Mouse (Mus musculus) embryonic facial prominence, embryonic 10.5 days (tissue): ENCODE measurements around the gene Atp5d. TPM values are rescaled to one million over a fixed set of nuclear protein-coding genes. Genes with fewer than 3 reads are reported as not detected.
A peak's percentile ranks its signal among the peaks of the same experiment; 100 is the strongest.

Source experiments
- DNase-seq: peaks from one replicate; pipeline ENCODE4 v3.0.0-alpha.2; 2017; ENCODE audit warnings: low spot score
- H3K27ac ChIP-seq: fragments of 300-500 bp; sonication (generic); replicated peaks from 2 replicates; pipeline ENCODE4 v1.5.1; 2016; ENCODE audit warnings: mild to moderate bottlenecking
- H3K27me3 ChIP-seq: fragments of 300-500 bp; sonication (generic); replicated peaks from 2 replicates; pipeline ENCODE4 v1.6.1; 2016; ENCODE audit warnings: low read depth, mild to moderate bottlenecking; ENCODE audit not compliant: poor library complexity, severe bottlenecking
- H3K36me3 ChIP-seq: fragments of 300-500 bp; sonication (generic); replicated peaks from 2 replicates; pipeline ENCODE4 v1.6.1; 2016; ENCODE audit warnings: mild to moderate bottlenecking, moderate library complexity
- H3K4me1 ChIP-seq: fragments of 300-500 bp; sonication (generic); 2 replicates; pipeline ENCODE4 v1.6.1; 2016
- H3K4me3 ChIP-seq: fragments of 300-500 bp; sonication (generic); 2 replicates; pipeline ENCODE4 v1.5.1; 2016; ENCODE audit warnings: mild to moderate bottlenecking, moderate library complexity
- H3K9me3 ChIP-seq: fragments of 300-500 bp; sonication (generic); 2 replicates; pipeline ENCODE4 v1.6.1; 2016; ENCODE audit warnings: mild to moderate bottlenecking
- WGBS: fragments of 180-500 bp; shearing (Covaris S2); methylation state at CpG from one replicate; pipeline ENCODE4 v1.1.7; 2016; 5-methylcytosine and 5-hydroxymethylcytosine counted together
- polyA plus RNA-seq: library from polyadenylated mRNA; unstranded; fragments of >200 nt; fragmentation: Nextera tagmentation; extraction: Ambion mirVana; gene quantifications from 2 replicates; pipeline ENCODE4 v1.2.1, GENCODE M21; 2016

Gene Atp5d
- polyA plus RNA-seq, 1 experiment from 2014 or later, result 493 TPM

DNA sequence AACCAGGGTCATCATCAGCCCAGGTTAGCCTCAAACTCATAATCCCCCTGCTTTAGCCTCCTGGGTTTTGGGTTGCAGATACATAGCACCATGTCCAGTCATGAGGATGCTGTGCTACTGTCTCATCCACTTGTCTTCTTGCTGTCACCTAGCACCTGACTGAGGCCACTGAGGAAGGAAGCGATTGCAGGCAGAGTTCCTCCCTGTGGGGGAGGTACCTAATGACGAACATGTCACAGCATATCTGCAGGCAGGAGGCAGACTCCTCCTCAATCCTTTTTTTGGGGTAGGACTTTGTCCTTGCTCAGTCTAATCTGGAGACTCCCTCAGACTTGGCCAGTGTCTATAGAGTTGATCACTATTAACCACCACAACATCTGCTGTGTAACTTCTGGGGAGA is 16.8 kb upstream of the Atp5d start:
- DNase-seq, result no peak
- 92% methylated on average over 2 of the region's 2 CpGs for WGBS
- peaks cover 97% of the 10 kb centered on the region for H3K36me3 ChIP-seq
- H3K4me1 ChIP-seq, result peaks cover 32% of the 10 kb centered on the region
- H3K4me3 ChIP-seq, result no peak overlapping the region
- H3K9me3 ChIP-seq, result no peaks in the 10 kb centered on the region
- no peak overlapping the region for H3K27ac ChIP-seq
- no peaks in the 10 kb centered on the region for H3K27me3 ChIP-seq

DNA sequence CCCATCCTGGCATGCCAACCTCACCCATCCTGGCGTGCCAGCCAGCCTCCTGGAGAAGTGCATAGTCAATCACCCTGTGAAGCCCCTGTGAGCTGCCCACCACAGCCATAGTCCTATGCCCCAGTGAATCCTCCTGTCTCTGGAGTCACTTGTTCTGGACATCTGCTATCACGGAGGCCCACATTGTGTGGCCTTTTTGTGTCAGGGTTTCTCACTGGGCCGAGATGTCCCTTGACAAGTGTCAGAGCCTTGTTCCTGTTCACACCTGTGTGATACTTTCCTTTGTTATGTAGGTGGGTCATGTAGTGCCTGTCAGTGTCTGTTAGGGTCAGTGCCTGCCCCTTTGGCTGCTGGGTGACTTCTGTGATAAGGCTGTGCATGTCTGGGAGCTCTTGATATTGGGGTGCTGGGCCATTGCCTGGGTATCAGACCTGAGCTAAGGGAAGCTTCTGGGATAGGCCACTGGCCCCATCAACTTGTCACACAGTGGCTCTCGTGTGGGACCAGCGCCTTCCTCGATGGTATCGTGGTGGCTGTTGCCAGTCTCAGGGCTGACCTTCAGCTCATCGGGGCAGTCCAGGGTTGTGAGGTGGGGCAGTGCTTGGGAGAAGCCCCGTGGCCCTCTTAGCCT is 14.4 kb upstream of the Atp5d start:
- Histone ChIP-seq H3K27ac (no peak overlapping the region), H3K4me1 (peaks cover 7% of the 10 kb centered on the region), H3K4me3 (no peak overlapping the region), H3K9me3 (no peaks in the 10 kb centered on the region), H3K27me3 (no peaks in the 10 kb centered on the region), H3K36me3 (peaks cover 100% of the 10 kb centered on the region)
- WGBS, result 94% methylated on average over 9 of the region's 9 CpGs
- no peak for DNase-seq

DNA sequence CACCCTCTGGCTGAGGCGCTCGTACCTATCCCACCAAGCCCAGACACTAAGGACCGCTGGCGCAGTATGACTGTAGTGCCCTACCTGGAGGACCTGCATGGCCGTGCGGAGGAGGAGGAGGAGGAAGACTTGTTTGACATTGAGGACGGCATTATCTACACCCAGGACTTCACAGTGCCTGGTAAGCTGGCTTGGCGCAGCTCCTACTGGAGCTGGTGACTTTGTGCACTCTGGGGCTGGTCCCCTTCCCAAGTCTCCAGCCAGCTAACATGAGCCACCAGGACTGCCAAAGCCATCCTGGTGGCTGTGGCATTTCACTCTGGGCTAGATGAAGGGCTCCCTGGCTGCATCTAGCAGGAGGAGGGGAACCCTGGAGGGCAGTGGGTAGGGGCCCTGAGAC is 10.5 kb upstream of the Atp5d start:
- Histone ChIP-seq H3K4me1 (peaks cover 29% of the 10 kb centered on the region), H3K4me3 (peak overlapping the region; percentile 15; the same call in 1 of the 2 replicates), H3K27me3 (peaks cover 23% of the 10 kb centered on the region; the same call in 1 of the 2 replicates), H3K9me3 (no peaks in the 10 kb centered on the region), H3K36me3 (peaks cover 100% of the 10 kb centered on the region), H3K27ac (no peak overlapping the region)
- 97% methylated on average over 8 of the region's 8 CpGs for WGBS
- no peak for DNase-seq

DNA sequence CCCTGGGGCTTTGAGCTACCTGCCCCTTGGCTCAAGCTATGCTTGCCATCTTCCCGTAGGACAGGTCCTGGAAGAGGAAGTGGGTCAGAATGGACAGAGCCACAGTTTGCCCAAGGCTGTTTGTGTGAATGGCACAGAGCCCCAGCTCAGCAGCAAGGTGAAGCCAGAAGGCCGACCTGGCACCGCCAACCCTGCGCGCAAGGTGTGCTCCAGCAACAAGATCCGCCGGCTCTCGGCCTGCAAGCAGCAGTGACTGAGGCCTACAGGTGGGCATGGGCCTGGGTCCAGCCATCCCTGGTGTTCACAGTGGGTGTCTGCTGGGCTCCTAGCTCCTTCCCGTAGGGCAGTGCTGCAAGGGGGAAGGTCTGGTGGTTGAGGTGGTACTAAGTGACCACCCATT is 8.6 kb upstream of the Atp5d start:
- peaks cover 32% of the 10 kb centered on the region for H3K4me1 ChIP-seq
- no peak for DNase-seq
- WGBS, result 94% methylated on average over 9 of the region's 9 CpGs
- peaks cover 100% of the 10 kb centered on the region for H3K36me3 ChIP-seq
- peaks cover 41% of the 10 kb centered on the region for H3K27me3 ChIP-seq
- H3K27ac ChIP-seq, result no peak overlapping the region
- H3K9me3 ChIP-seq, result no peaks in the 10 kb centered on the region
- H3K4me3 ChIP-seq, result peak overlapping the region; percentile 1; the same call in 1 of the 2 replicates

DNA sequence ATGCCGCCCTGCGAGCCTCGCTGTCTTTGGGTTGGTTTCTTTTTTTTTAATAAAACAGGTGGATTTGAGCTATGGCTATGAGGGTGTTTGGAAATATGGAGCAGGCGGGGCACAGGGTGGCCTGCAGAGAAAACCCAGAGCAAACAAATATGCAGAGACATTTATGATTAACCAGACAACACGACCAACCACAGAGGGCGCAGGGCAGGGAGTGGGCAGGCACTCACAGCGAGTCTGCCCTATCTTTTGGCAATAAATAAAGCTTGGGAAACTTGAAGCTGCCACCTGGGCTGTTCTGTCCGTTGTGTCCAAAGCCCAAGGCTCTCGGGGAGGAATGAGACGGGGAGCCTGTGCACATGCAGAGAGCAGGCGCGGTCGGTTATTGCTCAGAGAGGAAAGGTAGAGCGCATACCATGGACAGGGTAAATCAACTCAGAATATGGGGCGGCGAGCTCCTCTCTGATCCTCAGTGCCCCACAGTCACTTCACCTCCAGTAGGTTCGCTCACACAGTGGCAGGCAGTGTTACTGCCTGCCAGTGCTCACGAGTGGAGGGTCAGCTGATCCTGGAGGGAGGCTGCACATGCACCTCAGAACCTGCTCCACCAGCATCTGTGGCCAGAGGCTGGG is 7.9 kb upstream of the Atp5d start:
- WGBS, result 87% methylated on average over 18 of the region's 18 CpGs
- H3K9me3 ChIP-seq, result no peaks in the 10 kb centered on the region
- no peak for DNase-seq
- peaks cover 48% of the 10 kb centered on the region for H3K27me3 ChIP-seq
- 0 out of 2 replicates have a peak overlapping the region, but pooled peaks have one; percentile 48 for H3K27ac ChIP-seq
- peaks cover 100% of the 10 kb centered on the region for H3K36me3 ChIP-seq
- H3K4me1 ChIP-seq, result peaks cover 32% of the 10 kb centered on the region
- peak overlapping the region; percentile 47 for H3K4me3 ChIP-seq

DNA sequence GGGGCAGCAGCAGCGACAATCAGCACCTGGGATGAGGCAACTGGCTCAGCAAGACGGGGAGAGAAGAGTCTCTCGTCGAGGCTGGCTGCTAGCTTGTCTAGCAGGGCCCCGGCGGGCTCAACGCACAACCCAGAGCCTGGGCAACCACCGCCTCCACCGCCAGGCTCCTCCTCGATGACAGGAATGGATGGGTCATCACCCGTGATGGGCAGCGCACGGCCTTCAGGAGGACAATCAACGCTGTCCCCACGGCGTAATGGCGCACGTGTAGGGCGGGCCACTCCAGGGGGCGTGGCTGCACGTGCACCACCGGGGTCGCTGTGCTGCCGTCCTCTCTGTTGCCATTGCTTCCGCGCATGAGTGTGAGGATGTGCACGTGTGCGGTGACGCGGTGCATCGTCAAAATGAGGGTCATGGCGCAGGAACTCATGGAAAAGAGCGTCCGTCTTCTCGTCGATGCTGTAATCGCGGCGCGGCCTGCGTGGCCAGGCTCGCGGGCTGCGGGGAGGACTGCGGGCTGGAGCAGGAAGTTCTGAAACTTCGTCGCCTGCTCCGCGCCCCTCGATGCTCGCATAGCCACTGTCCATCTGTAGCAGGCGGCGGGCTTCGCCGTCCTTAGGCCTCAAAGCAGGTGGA is 7.0 kb upstream of the Atp5d start:
- H3K27ac ChIP-seq, result peak overlapping the region; percentile 48; the same call in 1 of the 2 replicates

DNA sequence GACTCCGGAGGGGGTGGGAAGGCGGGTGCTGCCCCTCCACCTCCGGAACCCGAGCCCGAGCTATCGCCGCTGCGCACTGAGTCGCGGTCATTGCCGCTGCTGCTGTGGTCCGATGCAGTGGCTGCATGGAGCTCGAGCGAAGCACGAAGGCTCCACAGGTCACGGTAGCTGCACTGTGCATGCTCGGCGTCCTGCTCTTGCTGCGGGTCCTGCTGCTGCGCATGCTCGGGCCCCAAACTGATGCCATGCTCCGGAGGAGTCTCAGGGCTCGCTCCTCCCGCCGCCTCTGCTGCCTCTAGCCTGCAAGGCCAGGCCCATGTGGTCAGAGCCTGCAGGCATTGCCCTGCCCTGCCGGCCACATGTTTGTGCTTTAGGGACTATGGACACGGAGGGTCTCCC is 6.5 kb upstream of the Atp5d start:
- DNase-seq, result peak; percentile 56
- H3K27ac ChIP-seq, result peak overlapping the region; percentile 48; the same call in 1 of the 2 replicates
- peak overlapping the region; percentile 47 for H3K4me3 ChIP-seq
- WGBS, result 28% methylated on average over 27 of the region's 27 CpGs
- no peaks in the 10 kb centered on the region for H3K9me3 ChIP-seq
- H3K4me1 ChIP-seq, result peaks cover 41% of the 10 kb centered on the region
- H3K36me3 ChIP-seq, result peaks cover 96% of the 10 kb centered on the region
- H3K27me3 ChIP-seq, result peaks cover 62% of the 10 kb centered on the region

More for the DNA sequence above, 7.0 kb upstream of the Atp5d start:
- Histone ChIP-seq H3K27me3 (peaks cover 57% of the 10 kb centered on the region), H3K9me3 (no peaks in the 10 kb centered on the region), H3K36me3 (peaks cover 100% of the 10 kb centered on the region), H3K4me1 (peaks cover 36% of the 10 kb centered on the region), H3K4me3 (peak overlapping the region; percentile 47)
- DNase-seq, result peak; percentile 80
- WGBS, result 12% methylated on average over 55 of the region's 55 CpGs

DNA sequence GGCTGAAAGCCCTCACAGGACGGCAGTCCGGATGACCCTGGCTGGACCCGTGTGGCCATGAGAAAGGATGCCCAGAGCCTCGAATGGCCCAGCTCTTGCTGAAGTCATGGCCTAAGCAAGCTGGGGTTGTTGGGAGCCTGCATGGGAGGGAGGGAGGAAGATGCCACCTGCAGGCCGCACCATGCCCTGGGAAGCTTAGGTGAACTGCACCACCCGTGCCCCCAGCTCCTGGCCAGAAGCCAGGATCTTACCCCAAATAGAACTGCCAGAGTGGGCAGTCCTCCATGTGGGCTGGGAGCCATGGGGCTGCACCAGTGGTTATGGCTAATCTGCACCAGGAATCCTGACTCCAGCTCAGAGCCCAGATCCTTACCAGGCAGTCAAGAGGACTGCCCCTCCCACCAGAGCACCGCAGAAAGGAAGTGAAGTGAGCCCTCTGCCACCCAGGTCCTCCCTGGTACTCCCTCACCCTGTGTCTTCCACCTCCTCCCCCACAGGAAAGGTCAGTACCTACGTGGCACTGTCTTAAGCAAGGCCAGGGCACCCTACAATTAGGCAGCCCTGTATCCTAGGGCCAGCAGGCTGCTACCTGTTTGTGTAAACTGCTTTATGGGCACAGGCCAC is 5.1 kb upstream of the Atp5d start:
- Histone ChIP-seq H3K27ac (no peak overlapping the region; the same call in 1 of the 2 replicates), H3K4me3 (peak overlapping the region; percentile 47; the same call in 1 of the 2 replicates), H3K36me3 (peaks cover 82% of the 10 kb centered on the region), H3K9me3 (no peaks in the 10 kb centered on the region), H3K27me3 (peaks cover 76% of the 10 kb centered on the region), H3K4me1 (peaks cover 55% of the 10 kb centered on the region)
- 82% methylated on average over 8 of the region's 8 CpGs for WGBS
- no peak for DNase-seq

DNA sequence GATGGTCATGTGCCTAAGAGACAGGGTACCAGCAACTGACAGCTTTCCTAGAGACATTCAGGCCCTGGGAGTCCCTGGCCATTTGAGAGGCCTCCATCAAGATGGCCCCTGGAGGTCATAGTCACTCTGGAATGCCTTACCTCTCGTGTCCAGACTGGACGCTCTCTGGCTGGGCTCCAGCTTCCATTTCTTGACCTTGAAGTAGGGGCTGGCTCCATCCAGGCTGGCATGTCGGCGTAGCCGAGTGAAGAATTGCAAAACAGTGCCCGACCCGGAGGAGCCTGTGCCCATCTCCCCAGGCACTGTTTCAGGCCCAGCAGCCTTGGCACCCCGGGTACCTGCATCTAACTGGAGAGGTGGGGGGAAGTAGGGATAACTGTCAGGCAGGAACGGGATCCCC is 4.0 kb upstream of the Atp5d start:
- no peak overlapping the region for H3K27ac ChIP-seq
- DNase-seq, result no peak
- no peak overlapping the region for H3K4me3 ChIP-seq
- peaks cover 65% of the 10 kb centered on the region for H3K4me1 ChIP-seq
- 90% methylated on average over 9 of the region's 9 CpGs for WGBS
- no peaks in the 10 kb centered on the region for H3K9me3 ChIP-seq
- peaks cover 71% of the 10 kb centered on the region for H3K36me3 ChIP-seq
- H3K27me3 ChIP-seq, result peaks cover 77% of the 10 kb centered on the region

DNA sequence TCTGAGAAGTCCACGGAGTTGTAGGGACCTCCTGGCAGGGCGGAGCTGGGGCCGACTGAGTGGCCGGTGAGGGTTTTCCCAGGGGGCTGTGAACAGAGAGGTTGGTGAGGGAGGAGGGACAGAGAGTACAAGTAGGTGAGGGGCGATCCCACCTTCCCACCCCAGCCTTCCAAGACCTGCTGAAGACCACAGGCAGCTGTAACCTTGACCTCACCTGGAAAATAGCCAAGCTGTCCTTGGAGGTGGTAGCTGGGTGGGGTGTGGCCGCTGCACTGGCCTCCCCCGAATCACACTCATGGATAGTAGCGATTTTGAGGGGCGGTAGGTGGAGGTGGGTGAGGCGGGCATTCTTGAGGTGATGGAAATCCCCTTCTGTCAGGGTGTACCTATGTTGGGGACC is 3.3 kb upstream of the Atp5d start:
- no peak for DNase-seq
- peaks cover 65% of the 10 kb centered on the region for H3K4me1 ChIP-seq
- no peak overlapping the region for H3K27ac ChIP-seq
- H3K27me3 ChIP-seq, result peaks cover 80% of the 10 kb centered on the region
- H3K9me3 ChIP-seq, result no peaks in the 10 kb centered on the region
- 90% methylated on average over 10 of the region's 10 CpGs for WGBS
- peak overlapping the region; percentile 21; the same call in 1 of the 2 replicates for H3K4me3 ChIP-seq
- H3K36me3 ChIP-seq, result peaks cover 64% of the 10 kb centered on the region

DNA sequence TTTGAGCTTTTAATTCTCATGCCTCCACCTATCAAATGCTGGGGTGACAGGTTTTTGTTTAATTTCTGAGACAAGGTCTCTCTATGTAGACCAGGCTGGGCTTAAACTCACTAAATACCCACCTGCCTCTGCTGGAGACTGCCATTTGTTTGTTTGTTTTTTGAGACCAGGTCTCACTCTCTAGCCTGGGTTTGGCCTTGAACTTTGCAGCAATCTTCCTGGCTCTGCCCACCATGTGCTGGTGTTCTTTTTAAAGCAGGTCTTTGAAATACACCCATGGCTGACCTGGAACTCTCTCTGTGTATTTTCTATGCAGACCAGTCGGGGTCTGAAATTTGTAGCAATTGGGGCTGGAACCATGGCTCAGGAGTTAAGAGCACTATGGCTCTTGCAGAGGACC is 2.8 kb upstream of the Atp5d start:
- Histone ChIP-seq H3K27ac (no peak overlapping the region), H3K36me3 (peaks cover 59% of the 10 kb centered on the region), H3K27me3 (peaks cover 82% of the 10 kb centered on the region), H3K4me3 (no peak overlapping the region), H3K9me3 (no peaks in the 10 kb centered on the region), H3K4me1 (peaks cover 66% of the 10 kb centered on the region)
- 80% methylated on average over 1 of the region's 1 CpGs for WGBS
- DNase-seq, result no peak

DNA sequence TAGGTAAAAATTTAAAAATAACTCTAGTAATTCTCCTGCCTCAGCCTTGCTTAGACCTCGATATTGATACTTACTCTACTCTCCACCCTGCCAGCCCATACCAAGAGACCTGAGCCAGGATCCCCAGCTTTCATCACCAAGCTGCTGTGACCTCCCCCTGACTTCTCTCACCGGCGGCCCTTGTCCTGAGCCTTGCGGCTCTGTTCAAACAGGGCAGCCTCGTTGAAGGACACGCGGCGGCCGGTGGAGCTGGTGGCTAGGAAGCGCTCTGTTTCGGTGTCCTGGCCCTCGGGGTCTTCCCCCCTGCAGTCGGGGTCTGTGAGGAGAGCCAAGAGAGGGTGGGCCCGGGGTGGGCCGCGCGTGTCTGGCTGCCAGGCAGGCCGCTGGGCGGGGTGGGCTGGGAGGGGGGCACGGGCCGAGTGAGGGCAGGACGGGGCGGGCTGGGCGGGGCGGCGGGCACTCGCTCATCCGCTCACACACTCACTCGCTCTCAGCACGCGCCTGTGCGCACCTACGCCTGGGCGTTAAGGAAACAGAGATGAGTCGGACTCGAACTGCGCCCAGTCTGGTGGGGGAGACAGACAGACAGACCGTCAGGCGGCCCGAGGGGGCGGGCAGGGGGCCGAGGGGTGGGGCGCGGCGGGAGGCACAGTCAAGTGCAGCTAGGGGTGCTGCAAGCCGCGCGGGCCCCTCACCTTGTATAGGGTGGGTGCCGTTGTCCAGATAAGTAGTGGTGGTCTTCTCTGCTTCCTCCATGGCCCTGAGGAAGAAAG is 2.1 kb upstream of the Atp5d start:
- no peaks in the 10 kb centered on the region for H3K9me3 ChIP-seq
- peaks cover 66% of the 10 kb centered on the region for H3K4me1 ChIP-seq
- peak overlapping the region; percentile 87; the same call in 1 of the 2 replicates for H3K27ac ChIP-seq
- H3K4me3 ChIP-seq, result peak overlapping the region; percentile 76
- H3K27me3 ChIP-seq, result peaks cover 77% of the 10 kb centered on the region
- peaks cover 52% of the 10 kb centered on the region for H3K36me3 ChIP-seq
- no peak for DNase-seq
- 13% methylated on average over 49 of the region's 49 CpGs for WGBS
